Mouse (Mus musculus) mouse trophoblast stem cell (cell line): ENCODE data around the gene Olfr623.

Experiments
- in situ Hi-C, 2 experiments: fragments of 300-500 bp; cut with MseI, MboI; formaldehyde crosslinking; loops; 2 replicates in 1 of 2; 3 replicates in 1 of 2; pipeline ENCODE4 v1.15.1; 2025

Gene Olfr623

DNA sequence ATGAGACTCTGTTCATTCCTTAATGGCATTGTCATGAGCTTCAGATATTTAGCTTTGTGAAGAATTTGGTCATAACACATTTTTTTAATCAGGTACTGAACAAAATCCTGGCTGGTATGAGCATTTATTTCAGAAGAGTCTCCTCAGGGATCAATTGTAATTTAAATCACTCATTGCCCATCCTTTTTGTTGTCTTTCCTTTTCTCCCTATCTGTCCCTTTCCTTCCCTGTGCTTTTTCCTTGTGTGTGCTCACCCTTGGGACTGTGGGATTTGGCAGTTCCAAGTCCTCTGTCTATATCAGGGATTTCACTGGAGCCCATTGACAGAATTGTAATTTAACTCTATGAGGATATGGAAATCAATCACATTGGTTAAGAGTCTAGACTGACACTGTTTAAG is at the start of gene Olfr623:
Olfr623 (minus strand) TSS at position 101 of the 400 bp plus-strand sequence.
- in situ Hi-C loops, result no loop called here

DNA sequence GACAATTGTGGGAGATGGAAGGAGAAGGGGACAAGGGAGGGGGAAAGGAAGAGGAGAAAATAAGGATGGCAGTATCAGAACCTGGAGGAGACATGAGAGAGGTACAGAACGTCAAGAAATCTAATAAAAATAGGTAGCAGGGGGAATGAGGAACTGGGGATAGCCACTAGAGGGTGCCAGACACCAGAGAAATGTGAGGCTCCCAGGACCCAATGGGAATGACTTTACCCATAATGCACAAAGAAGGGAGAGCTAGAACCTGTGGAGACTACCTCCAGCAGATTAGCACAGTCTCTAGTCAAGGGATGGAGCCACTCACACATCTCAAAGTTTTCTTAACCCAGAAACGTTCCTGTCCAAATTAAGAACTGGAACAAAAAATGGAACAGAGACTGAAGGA is 48.5 kb upstream of the Olfr623 start:
- in situ Hi-C loops, result no loop called here

DNA sequence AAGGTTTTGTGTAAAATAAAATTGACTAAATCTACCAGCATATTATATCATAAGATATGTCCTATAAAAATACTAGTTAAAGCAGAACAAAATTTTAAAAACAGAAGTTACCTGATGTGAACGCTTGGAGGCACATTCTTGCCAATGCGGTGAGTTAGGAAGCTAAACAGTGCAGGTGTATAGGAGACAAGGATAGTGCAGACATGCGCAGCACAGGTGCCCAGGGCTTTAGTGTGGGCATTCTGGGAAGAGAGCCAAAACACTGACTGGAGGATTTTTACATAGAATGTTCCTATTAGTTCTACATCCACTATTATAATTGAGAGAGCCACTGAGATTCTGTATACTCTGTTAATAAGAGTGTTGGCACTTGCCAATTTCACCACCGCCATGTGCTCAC is 36.0 kb upstream of the Olfr623 start:
- in situ Hi-C loops, result no loop called here

DNA sequence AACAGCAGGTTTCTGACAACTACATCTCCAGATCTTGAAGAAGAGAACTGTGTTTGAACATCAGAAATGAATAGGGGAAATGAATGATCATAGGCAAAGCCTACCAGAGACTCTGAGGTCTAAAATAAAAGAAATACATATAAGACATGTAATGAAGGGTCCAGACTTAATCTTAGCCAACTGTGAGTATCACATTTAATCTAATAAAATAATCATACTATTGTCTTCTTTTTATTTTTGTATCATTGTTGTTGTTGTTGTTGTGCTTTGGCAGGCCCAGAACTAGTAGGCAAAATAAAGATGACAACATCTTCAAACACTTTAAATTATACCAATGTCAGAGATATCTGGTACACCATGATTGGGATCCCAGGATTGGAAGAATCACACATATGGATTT is 18.9 kb upstream of the Olfr623 start, which contains the start of gene Olfr625-ps1:
Olfr625-ps1 (plus strand) TSS at position 301 of the 400 bp plus-strand sequence.
- in situ Hi-C loops, result no loop called here

DNA sequence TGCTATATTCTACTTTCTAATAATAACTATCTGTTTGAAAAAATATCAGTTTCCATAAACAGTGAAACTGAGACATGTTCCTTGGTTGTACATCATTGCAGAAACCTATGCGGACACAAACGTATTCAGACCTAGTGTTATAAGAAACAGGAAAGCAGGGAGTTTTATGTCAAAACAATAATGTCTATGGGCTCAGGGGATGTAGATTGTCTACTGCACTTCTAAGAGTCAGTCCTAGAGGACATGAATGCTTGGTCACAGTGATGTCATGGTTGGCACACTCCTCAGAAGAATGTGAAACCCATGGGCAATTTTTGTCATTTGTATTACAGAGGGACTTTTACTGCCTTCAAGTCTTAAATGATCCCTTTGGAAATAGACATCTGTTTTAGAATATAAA is 7.6 kb upstream of the Olfr623 start, which contains the start of gene Olfr624:
Olfr624 (minus strand) TSS at position 101 of the 400 bp plus-strand sequence.
- in situ Hi-C loops, result no loop called here

DNA sequence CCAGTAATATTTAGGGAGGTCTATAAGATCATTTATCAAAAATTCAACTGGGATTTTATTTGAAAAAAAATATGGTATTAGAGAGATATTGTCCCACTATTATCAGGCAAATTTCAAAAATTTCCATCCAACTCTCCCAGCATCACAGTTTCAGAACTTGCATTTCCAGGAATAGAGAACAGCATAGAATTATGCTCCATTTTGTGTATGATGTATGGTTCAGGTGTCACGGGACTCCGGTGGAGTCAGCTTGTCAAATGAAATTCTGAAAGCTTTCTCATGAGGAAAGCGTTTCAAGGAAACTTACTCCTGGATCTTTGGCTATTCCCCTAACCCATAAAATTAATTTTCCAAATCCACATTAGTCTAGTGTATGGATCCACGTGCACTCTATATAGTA is 19.4 kb downstream of the Olfr623 start:
- in situ Hi-C loops, result no loop called here

DNA sequence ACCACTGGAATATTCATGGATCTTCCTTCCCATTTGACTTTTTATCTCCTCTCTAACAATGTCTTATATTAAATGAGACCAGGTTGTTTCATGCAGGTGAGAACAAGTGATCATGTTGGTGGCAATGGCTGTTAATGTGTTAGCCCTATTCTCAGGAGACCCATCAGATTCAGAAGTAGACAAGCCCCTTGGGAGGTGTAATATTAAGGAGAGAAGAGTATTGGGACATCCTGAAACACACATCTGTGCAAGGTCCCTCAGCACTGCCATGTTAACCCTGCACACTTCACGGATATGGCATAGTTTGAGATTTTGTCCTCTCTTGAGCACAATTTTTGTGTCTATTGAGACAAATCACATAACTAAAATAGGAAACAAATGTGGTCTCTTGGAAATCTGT is 20.9 kb downstream of the Olfr623 start, which contains the start of gene Olfr622:
Olfr622 (minus strand) TSS at position 101 of the 400 bp plus-strand sequence.
- in situ Hi-C loops, result no loop called here

DNA sequence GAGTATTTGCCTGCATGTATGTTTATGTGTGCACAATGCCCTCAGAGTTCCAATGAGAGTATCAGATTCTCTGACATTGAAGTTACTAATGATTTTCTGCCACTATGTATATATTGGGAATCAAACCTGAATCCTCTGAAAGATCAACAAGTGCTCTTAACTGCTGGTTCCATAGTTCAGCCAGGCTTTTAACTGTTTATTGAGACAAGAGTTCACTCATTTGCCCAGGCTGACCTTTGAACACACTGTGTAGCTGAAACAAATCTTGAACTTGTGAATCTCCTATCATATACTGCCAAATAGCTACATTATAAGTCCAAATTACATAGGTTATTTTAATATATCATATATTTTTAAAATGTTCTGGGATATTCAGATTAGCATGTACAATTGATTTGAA is 26.7 kb downstream of the Olfr623 start:
- in situ Hi-C loops, result no loop called here

DNA sequence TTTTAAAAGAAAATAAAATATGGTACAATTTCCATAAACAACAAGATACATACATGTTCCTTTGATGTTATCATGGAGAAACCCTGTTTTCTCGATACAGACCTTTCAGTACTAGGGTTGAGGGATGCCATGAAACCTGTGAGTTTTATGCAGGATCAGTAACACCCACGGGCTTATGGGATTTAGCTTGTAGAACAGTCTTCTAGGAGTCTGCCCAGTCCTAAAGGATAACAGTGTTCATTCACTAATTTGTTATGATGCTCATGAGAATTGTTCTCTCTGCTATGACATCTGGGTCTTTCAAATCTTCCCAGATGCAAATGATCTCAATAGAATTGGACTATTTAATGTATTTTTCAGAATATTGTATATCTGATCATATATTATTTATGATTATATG is 51.1 kb downstream of the Olfr623 start, which contains the start of gene Olfr620:
Olfr620 (minus strand) TSS at position 101 of the 400 bp plus-strand sequence.
- in situ Hi-C loops, result no loop called here
